Mouse (Mus musculus) cerebellum, postnatal 10 days (tissue): Measurements from ENCODE around the gene B3gntl1.

ENCODE experiments used
- DNase-seq, 2 experiments: peaks; one replicate each; pipeline ENCODE4 v3.0.0; 2021; ENCODE audit warnings: mixed read lengths in 2 of 2

Gene B3gntl1

GRCm38 (mm10) chr11:121683243-121683642 is 10.3 kb upstream of the B3gntl1 start:
- DNase-seq = peak; percentile 61 to 74

GRCm38 (mm10) chr11:121680750-121681149 is 7.8 kb upstream of the B3gntl1 start:
- peak; percentile 22 to 34 for DNase-seq

GRCm38 (mm10) chr11:121679581-121679980 is 6.6 kb upstream of the B3gntl1 start:
- DNase-seq = no peak

GRCm38 (mm10) chr11:121676836-121677235 is 3.9 kb upstream of the B3gntl1 start:
- no peak for DNase-seq

- peak in 1 of 2 experiments; percentile 34 for DNase-seq
These were observed 676 bp upstream of the B3gntl1 start for GRCm38 (mm10) chr11:121673629-121674028.

GRCm38 (mm10) chr11:121672312-121672989 is 502 bp downstream of the B3gntl1 start:
- DNase-seq = no peak

- no peak for DNase-seq
These were observed 2.0 kb downstream of the B3gntl1 start for GRCm38 (mm10) chr11:121670926-121671325.

- DNase-seq = no peak
These were observed 4.2 kb downstream of the B3gntl1 start for GRCm38 (mm10) chr11:121668776-121669175.

- DNase-seq = no peak
These were observed 5.4 kb downstream of the B3gntl1 start for GRCm38 (mm10) chr11:121667541-121667940.

- no peak for DNase-seq
These were observed 11.8 kb downstream of the B3gntl1 start for GRCm38 (mm10) chr11:121661116-121661515.

GRCm38 (mm10) chr11:121660604-121661003 is 12.3 kb downstream of the B3gntl1 start:
- peak in 1 of 2 experiments; percentile 42 for DNase-seq

- DNase-seq = no peak
These were observed 14.8 kb downstream of the B3gntl1 start for GRCm38 (mm10) chr11:121658151-121658550.

- DNase-seq = no peak
These were observed 17.0 kb downstream of the B3gntl1 start for GRCm38 (mm10) chr11:121655807-121656511.

GRCm38 (mm10) chr11:121655166-121655806 is 17.7 kb downstream of the B3gntl1 start:
- DNase-seq = no peak

GRCm38 (mm10) chr11:121654406-121654945 is 18.5 kb downstream of the B3gntl1 start:
- DNase-seq = no peak

- DNase-seq = no peak
These were observed 19.3 kb downstream of the B3gntl1 start for GRCm38 (mm10) chr11:121653631-121654030.

GRCm38 (mm10) chr11:121652547-121653305 is 20.2 kb downstream of the B3gntl1 start:
- DNase-seq = peak; percentile 81 to 89

- no peak for DNase-seq
These were observed 21.0 kb downstream of the B3gntl1 start for GRCm38 (mm10) chr11:121651983-121652382.

- no peak for DNase-seq
These were observed 21.4 kb downstream of the B3gntl1 start for GRCm38 (mm10) chr11:121651556-121651955.

- no peak for DNase-seq
These were observed 22.3 kb downstream of the B3gntl1 start for GRCm38 (mm10) chr11:121650668-121651067.

GRCm38 (mm10) chr11:121649900-121650299 is 23.1 kb downstream of the B3gntl1 start:
- DNase-seq = peak; percentile 53 to 63

GRCm38 (mm10) chr11:121648166-121648565 is 24.8 kb downstream of the B3gntl1 start:
- DNase-seq = no peak

GRCm38 (mm10) chr11:121647321-121647720 is 25.6 kb downstream of the B3gntl1 start:
- no peak for DNase-seq
